Mouse (Mus musculus) neural tube, embryonic 15.5 days (tissue): ENCODE data around the gene Adgrf3. TPM values are rescaled to one million over a fixed set of nuclear protein-coding genes. Genes with fewer than 3 reads are reported as not detected.

Experiments used
- ATAC-seq: fragments of 200-750 bp; cut with Nextera tagmentation; 2 replicates; pipeline ENCODE4 v1.8.0; 2017; ENCODE audit warnings: mild to moderate bottlenecking, moderate TSS enrichment, moderate library complexity; ENCODE audit not compliant: low FRiP score
- H3K27ac ChIP-seq: fragments of 300-500 bp; sonication (generic); replicated peaks from 2 replicates; pipeline ENCODE4 v1.5.1; 2015; ENCODE audit warnings: mild to moderate bottlenecking, inconsistent platforms
- H3K27me3 ChIP-seq: fragments of 300-500 bp; sonication (generic); replicated peaks from 2 replicates; pipeline ENCODE4 v1.6.1; 2015; ENCODE audit warnings: inconsistent platforms
- H3K36me3 ChIP-seq: fragments of 300-500 bp; sonication (generic); 2 replicates; pipeline ENCODE4 v1.6.1; 2015; ENCODE audit warnings: inconsistent platforms
- H3K4me1 ChIP-seq: fragments of 300-500 bp; sonication (generic); 2 replicates; pipeline ENCODE4 v1.6.1; 2015; ENCODE audit warnings: inconsistent platforms
- H3K4me2 ChIP-seq: fragments of 300-500 bp; sonication (generic); 2 replicates; pipeline ENCODE4 v1.6.1; 2015; ENCODE audit warnings: inconsistent platforms, mild to moderate bottlenecking, moderate library complexity
- H3K4me3 ChIP-seq: fragments of 300-500 bp; sonication (generic); replicated peaks from 2 replicates; pipeline ENCODE4 v1.5.1; 2015; ENCODE audit warnings: mild to moderate bottlenecking, inconsistent platforms
- H3K9ac ChIP-seq: fragments of 300-500 bp; sonication (generic); replicated peaks from 2 replicates; pipeline ENCODE4 v1.6.1; 2015; ENCODE audit warnings: mild to moderate bottlenecking, inconsistent platforms
- H3K9me3 ChIP-seq: fragments of 300-500 bp; sonication (generic); replicated peaks from 2 replicates; pipeline ENCODE4 v1.6.1; 2016; ENCODE audit warnings: inconsistent platforms
- WGBS: fragments of 180-500 bp; shearing (Covaris S2); methylation state at CpG from one replicate; pipeline ENCODE4 v1.1.7; 2015; ENCODE audit warnings: mixed read lengths; 5-methylcytosine and 5-hydroxymethylcytosine counted together
- polyA plus RNA-seq: library from polyadenylated mRNA; unstranded; fragments of >200 nt; fragmentation: Nextera tagmentation; extraction: Ambion mirVana; gene quantifications from 2 replicates; pipeline ENCODE4 v1.2.1, GENCODE M21; 2015

The Adgrf3 gene
- polyA plus RNA-seq, 1 experiment from 2014 or later, result not detected

DNA sequence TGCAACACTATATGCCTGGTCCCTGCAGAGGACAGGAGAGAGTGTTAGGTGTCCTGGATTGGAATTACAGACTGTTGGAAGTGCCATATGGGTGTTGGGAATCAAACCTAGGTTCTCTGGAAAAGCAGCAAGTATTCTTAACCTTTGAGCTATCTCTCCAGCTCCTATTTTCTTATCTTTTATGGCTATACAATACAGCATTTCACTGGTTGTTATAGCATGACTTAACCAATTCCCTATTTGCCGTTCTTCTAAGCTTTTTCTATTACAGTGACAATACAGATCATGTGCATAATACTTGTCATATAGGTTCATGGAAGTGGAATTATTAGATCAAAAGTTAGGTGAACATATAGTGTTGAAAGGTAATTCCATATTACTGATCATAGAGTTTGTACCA, 43.7 kb downstream of the Adgrf3 start:
- Histone ChIP-seq H3K9ac (no peak overlapping the region), H3K36me3 (peaks cover 8% of the 10 kb centered on the region; the same call in 1 of the 2 replicates), H3K4me2 (no peak overlapping the region), H3K4me1 (peaks cover 11% of the 10 kb centered on the region; the same call in 1 of the 2 replicates), H3K9me3 (no peaks in the 10 kb centered on the region), H3K27me3 (no peaks in the 10 kb centered on the region), H3K4me3 (no peak overlapping the region), H3K27ac (no peak overlapping the region)
- no peak for ATAC-seq
- WGBS, result 87% methylated on average over 1 of the region's 1 CpGs

DNA sequence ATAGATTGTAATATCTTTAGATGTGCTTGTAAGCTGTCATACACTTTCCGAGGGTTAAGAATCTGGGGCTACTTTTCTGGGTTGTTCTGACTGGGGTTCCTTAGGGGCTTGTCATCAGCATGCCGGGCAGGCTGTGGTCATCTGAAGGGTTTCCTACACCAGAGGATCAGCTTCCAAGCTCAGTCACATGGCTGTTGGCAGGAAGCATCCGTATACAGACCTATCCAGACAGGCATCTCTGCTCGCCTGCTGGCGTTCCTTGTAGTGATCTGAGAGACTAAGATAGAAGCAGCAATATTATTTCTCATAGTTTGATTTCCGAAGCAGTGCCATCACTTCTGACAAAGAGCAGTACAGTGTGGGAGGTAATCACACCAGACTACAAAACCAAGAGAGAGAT, 45.9 kb downstream of the Adgrf3 start:
- Histone ChIP-seq H3K9me3 (no peaks in the 10 kb centered on the region), H3K4me1 (peaks cover 23% of the 10 kb centered on the region), H3K36me3 (no peaks in the 10 kb centered on the region), H3K27me3 (no peaks in the 10 kb centered on the region), H3K4me2 (no peak overlapping the region), H3K27ac (no peak overlapping the region), H3K4me3 (no peak overlapping the region), H3K9ac (no peak overlapping the region)
- 94% methylated on average over 6 of the region's 6 CpGs for WGBS
- ATAC-seq, result no peak

DNA sequence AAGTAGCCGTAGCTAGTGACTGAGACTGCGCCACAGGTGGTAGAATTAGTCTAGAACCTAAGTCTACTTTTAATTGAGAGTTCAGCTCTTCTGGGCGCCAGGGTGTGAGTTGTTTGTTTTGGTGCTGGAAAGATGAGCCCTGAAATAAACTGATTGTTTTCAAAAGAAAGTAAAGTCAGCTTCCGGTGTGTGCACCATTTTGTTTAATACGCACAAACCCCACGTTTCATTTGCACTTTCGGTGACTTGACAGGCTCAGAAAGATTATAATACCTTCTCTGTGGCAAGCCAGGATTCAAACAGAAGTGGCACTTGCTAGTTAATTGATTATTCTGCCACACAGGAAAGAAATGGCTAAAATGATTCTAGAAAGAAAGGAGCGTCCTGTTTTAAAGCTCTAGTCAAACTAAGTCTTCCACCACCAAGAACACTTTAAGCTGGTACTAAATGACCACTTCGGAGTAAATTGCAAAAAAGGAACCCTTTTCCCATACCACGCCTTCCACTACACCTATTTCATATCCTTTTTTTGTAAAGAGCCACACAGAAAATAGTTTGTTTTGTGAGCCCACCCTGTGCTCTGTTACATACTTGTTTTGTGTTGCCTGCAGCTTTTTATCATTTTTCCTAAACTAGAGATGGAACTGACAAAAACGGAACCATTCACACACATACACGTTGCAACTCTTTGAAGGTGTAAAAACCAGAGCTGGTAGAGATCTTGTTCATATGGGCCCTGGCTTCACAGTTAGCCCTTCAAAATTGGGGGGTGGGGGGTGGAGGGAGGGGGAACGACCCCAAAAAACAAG, 49.5 kb downstream of the Adgrf3 start:
- no peak for ATAC-seq
- no peaks in the 10 kb centered on the region for H3K36me3 ChIP-seq
- peak overlapping the region; percentile 69 for H3K4me3 ChIP-seq
- H3K4me1 ChIP-seq, result peaks cover 38% of the 10 kb centered on the region
- peak overlapping the region; percentile 91 for H3K27ac ChIP-seq
- 45% methylated on average over 13 of the region's 13 CpGs for WGBS
- H3K9me3 ChIP-seq, result no peaks in the 10 kb centered on the region
- no peaks in the 10 kb centered on the region for H3K27me3 ChIP-seq
- peak overlapping the region; percentile 77 for H3K4me2 ChIP-seq
- H3K9ac ChIP-seq, result peak overlapping the region; percentile 84

DNA sequence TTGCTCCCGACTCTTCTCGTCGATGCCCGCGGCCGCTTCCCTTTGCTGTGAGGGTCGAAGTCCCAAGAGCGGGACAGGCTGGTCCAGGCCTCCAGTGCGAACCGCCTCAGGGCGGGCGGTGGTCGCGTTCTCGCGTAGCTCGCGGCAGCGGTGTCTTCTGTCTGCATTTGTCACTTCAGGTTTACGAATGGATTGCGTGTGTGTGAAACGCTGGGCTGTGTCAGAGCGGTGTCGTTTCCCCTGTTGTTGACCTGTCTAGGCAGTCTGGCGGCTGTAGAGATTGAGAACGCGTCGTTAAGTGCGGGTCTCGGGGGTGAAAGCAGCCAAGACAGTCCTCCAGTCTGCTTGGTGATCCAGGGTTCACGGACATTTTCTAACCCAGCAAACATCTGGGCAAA, 50.1 kb downstream of the Adgrf3 start:
- peak overlapping the region; percentile 77 for H3K4me2 ChIP-seq
- H3K4me1 ChIP-seq, result peaks cover 38% of the 10 kb centered on the region
- peak overlapping the region; percentile 91 for H3K27ac ChIP-seq
- peak overlapping the region; percentile 84 for H3K9ac ChIP-seq
- under 1% methylated on average over 31 of the region's 31 CpGs for WGBS
- no peaks in the 10 kb centered on the region for H3K27me3 ChIP-seq
- H3K9me3 ChIP-seq, result no peaks in the 10 kb centered on the region
- peak; percentile 73 for ATAC-seq
- no peaks in the 10 kb centered on the region for H3K36me3 ChIP-seq
- peak overlapping the region; percentile 69 for H3K4me3 ChIP-seq

DNA sequence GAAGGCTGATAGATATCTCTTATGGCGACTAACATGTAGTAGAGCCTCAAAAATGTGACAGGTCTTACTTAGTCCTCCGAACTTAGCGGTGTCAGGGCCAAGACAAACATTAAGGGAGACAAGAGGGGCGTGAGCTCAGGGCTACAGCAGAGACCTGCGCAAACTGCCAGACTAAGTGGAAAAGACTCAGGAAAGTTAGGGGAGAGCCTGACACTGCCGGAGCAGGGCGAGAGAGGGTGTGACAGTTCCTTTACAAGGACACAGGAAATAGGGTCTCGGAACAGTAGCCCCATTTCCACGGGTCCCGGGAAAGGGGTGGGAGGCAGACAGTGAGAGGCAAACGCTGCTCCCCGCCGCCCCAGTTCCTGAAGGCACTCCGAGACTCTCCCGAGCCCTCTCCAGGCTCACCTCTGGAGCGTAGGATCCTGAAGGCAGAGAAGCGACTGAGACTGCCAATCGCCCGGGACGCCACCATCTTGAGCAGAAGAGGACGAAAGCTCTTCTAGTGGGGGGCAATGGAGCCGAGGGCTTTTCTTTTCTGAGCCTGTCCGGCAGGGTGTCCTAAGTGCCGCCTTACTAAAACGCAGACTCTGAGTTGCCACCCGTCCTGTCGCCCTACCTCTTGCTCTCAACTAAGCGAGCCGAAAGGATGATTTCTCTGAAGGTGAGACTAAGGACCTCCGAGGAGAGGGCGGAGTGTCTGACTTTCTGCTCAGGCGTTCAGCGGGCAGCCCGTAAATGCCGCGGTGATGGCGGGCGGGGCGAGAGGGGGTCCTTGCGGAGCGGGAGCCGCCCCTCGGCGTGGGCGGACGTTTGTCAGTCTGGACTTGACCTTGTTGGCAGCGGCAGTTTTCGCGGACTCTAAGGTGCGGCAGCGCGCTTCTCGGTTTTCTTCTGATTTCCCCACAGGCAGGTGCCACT, 50.8 kb downstream of the Adgrf3 start, which contains the start of the genes Hadha and Hadhb:
Hadha (minus strand) TSS at position 689 of the 921 bp plus-strand sequence.
Hadhb (plus strand) TSS at position 775 of the 921 bp plus-strand sequence.
- no peaks in the 10 kb centered on the region for H3K27me3 ChIP-seq
- under 1% methylated on average over 53 of the region's 53 CpGs for WGBS
- no peaks in the 10 kb centered on the region for H3K36me3 ChIP-seq
- no peaks in the 10 kb centered on the region for H3K9me3 ChIP-seq
- H3K4me1 ChIP-seq, result peaks cover 38% of the 10 kb centered on the region
- peak; percentile 92 for ATAC-seq
- peak within 1 kb of the TSS; percentile 69 for H3K4me3 ChIP-seq
- H3K4me2 ChIP-seq, result peak within 1 kb of the TSS; percentile 77
- H3K27ac ChIP-seq, result peak within 1 kb of the TSS; percentile 91
- peak within 1 kb of the TSS; percentile 84 for H3K9ac ChIP-seq

DNA sequence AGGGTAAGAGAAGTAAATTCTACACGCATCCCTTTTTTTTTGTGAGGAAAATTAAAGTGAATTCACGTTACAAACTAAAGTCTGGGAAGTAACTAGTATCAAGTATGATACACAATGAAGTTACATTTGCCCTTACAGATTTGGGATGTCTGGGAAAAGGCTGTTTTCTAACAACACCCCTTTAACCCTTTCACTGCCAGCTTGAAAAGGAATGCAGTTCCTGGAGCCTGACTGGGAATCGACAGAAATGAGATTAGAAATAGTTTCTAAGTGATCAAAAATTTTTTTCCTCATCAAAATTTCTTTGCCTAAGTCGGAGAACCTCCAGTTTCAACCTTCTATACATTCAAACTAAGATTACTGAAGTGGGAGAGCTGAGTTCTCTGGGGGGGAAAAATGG, 51.5 kb downstream of the Adgrf3 start:
- peak overlapping the region; percentile 84 for H3K9ac ChIP-seq
- 21% methylated on average over 4 of the region's 4 CpGs for WGBS
- H3K9me3 ChIP-seq, result no peaks in the 10 kb centered on the region
- no peaks in the 10 kb centered on the region for H3K27me3 ChIP-seq
- H3K36me3 ChIP-seq, result no peaks in the 10 kb centered on the region
- H3K4me3 ChIP-seq, result peak overlapping the region; percentile 69
- H3K4me2 ChIP-seq, result peak overlapping the region; percentile 77
- H3K4me1 ChIP-seq, result peaks cover 36% of the 10 kb centered on the region
- H3K27ac ChIP-seq, result no peak overlapping the region
- no peak for ATAC-seq

DNA sequence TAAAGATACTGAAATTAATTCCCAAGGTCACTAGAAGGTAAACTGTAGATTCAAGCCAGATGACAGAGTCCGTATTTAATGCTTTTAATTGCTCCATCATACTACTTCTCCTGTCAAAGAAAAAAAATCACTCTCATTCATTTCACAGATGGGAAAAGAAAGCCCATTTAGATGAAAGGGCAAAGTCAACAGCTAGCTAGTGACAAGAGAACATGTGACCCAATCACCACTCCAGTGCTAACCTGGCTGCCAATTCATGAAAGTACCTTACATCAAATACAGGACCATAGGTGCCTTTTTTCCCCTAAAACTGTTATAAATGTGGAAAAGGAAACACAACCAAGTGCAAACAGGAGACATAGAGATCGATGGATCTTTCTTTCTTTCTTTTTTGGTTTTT, 52.3 kb downstream of the Adgrf3 start:
- 88% methylated on average over 2 of the region's 2 CpGs for WGBS
- Histone ChIP-seq H3K27ac (no peak overlapping the region), H3K4me3 (no peak overlapping the region), H3K9ac (no peak overlapping the region), H3K36me3 (no peaks in the 10 kb centered on the region), H3K27me3 (no peaks in the 10 kb centered on the region), H3K9me3 (no peaks in the 10 kb centered on the region), H3K4me2 (no peak overlapping the region), H3K4me1 (peaks cover 36% of the 10 kb centered on the region)
- ATAC-seq, result no peak

DNA sequence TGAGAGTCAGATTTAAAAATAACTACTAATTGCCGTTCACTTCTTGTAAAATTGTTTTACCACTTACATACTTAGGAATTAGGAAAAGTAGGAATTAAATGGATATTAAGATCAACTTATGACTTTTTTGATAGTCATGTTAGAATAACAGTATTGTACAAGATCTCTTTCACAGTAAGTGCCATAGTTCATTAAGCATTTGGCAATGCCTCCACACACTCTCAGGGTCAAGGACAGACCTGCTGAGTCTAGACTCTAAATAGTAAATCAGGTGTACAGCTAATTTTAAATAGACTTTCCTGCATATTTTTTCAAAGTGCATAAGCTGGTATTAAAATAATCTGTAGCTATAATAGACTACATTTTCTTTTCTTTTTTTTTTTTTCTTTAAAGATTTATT, 53.1 kb downstream of the Adgrf3 start:
- ATAC-seq, result no peak
- Histone ChIP-seq H3K4me2 (no peak overlapping the region), H3K9ac (no peak overlapping the region), H3K27ac (no peak overlapping the region), H3K4me1 (peaks cover 31% of the 10 kb centered on the region), H3K9me3 (no peaks in the 10 kb centered on the region), H3K4me3 (no peak overlapping the region), H3K27me3 (no peaks in the 10 kb centered on the region), H3K36me3 (no peaks in the 10 kb centered on the region)
- 96% methylated on average over 1 of the region's 1 CpGs for WGBS

DNA sequence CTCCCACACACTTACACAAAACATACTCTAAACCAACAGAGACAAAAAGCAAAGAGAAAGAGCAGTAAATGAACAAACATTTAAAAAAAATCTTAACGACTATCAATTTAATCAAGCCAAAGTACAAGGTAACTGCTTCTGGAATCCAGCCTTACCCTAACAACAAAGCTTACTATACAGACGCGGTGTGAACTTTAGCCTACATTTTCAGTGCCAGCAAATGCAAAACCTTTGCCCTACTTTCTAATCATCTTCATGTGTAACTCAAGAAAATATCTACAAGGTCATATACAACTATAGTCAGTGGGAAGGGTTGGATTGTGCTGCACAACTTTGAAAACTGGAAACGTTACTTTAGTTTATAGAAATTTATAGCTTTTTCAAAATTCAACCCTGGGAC, 53.5 kb downstream of the Adgrf3 start:
- H3K27ac ChIP-seq, result no peak overlapping the region
- H3K4me1 ChIP-seq, result peaks cover 29% of the 10 kb centered on the region
- WGBS, result 71% methylated on average over 4 of the region's 4 CpGs
- H3K4me3 ChIP-seq, result no peak overlapping the region
- H3K36me3 ChIP-seq, result no peaks in the 10 kb centered on the region
- no peak overlapping the region for H3K4me2 ChIP-seq
- no peaks in the 10 kb centered on the region for H3K9me3 ChIP-seq
- no peaks in the 10 kb centered on the region for H3K27me3 ChIP-seq
- no peak overlapping the region for H3K9ac ChIP-seq
- no peak for ATAC-seq

DNA sequence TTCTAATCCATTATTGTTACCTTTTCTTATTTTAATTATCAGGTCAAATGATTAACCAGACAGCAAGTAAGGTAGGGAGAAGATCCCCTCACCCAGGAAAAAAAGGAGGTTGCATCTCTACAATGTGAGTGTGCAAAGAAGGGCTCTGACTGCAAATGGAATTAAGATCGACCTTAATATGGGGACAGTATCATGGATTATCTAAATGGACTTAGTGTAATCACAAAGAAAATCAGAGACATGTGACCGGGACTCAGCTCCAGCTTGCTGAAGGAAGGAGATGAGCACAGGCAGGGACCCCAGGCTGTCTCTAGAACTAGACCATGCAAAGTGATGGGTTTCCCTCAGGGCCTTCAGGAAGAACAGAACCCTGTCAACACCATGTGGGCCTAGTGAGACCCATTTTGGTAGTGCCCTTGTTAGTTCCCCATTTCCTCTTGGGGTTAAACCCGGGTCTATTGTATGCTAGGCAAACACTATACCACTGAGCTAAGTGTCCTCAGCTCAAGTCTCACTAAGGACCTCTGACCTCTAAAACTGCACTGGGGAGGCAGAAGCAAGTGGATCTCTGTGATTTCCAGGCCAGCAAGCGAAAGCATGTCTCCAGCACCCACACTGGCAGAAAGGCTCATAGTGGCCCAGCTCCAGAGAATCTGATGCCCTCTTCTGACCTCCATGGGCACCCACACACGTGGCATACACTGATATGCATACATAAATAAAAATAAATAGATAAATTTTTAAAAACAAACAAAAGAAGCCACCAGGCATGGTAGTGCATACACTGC, 57.2 kb downstream of the Adgrf3 start:
- Histone ChIP-seq H3K9ac (no peak overlapping the region), H3K27me3 (no peaks in the 10 kb centered on the region), H3K9me3 (no peaks in the 10 kb centered on the region), H3K4me1 (peaks cover 8% of the 10 kb centered on the region), H3K36me3 (peaks cover 28% of the 10 kb centered on the region), H3K4me2 (no peak overlapping the region), H3K4me3 (no peak overlapping the region), H3K27ac (no peak overlapping the region)
- no peak for ATAC-seq
- WGBS, result 93% methylated on average over 5 of the region's 5 CpGs

DNA sequence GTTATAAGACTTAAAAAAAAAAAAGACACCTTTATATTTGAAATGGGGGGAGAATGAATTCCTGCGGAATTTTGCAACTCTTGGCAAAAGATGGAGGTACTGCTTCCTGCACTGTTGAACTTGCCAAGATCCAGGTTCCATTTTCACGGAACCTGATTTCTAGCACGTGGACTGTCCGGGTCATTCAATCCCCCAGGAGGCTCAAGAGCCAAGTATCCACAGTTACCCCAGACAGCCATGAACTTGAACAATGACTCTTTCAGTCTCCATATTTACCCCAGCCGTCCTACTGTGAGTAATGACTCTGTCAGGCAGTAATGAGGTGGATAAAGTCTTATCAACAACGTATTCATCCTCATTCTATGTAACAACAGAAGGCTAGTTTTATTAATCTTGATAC, 59.0 kb downstream of the Adgrf3 start:
- H3K27me3 ChIP-seq, result no peaks in the 10 kb centered on the region
- no peak overlapping the region for H3K4me3 ChIP-seq
- H3K36me3 ChIP-seq, result peaks cover 43% of the 10 kb centered on the region
- WGBS, result 71% methylated on average over 6 of the region's 6 CpGs
- no peak for ATAC-seq
- peaks cover under 1% of the 10 kb centered on the region; the same call in 1 of the 2 replicates for H3K4me1 ChIP-seq
- H3K9ac ChIP-seq, result no peak overlapping the region
- no peak overlapping the region for H3K27ac ChIP-seq
- no peaks in the 10 kb centered on the region for H3K9me3 ChIP-seq
- H3K4me2 ChIP-seq, result no peak overlapping the region
